Mouse (Mus musculus) CH12.LX (cell line): Measurements from ENCODE around the gene Nox4. TPM values are rescaled to one million over a fixed set of nuclear protein-coding genes. Genes with fewer than 3 reads are reported as not detected.

Source experiments
- DNase-seq: peaks from one replicate; pipeline ENCODE4 v3.0.0-alpha.2; 2013; ENCODE audit errors: extremely low read depth
- H3K27ac ChIP-seq: 2 replicates; pipeline ENCODE4 v1.5.1; 2012; ENCODE audit warnings: low read depth, mild to moderate bottlenecking, control low read depth, moderate library complexity; ENCODE audit not compliant: insufficient read depth
- H3K27me3 ChIP-seq: replicated peaks from 2 replicates; pipeline ENCODE3; 2012; ENCODE audit warnings: inconsistent platforms
- H3K36me3 ChIP-seq, 2 experiments: replicated peaks in 1 of 2; 2 replicates each; pipeline versions ENCODE3 to v1.6.1; 2012; ENCODE audit warnings: inconsistent platforms in 1 of 2, low read length in 1 of 2, mild to moderate bottlenecking in 1 of 2, mixed read lengths in 1 of 2, moderate library complexity in 1 of 2; ENCODE audit not compliant: control insufficient read depth in 1 of 2, insufficient read depth in 1 of 2
- H3K4me1 ChIP-seq, 2 experiments: 2 replicates each; pipeline ENCODE4 v1.6.1; 2012; ENCODE audit warnings: inconsistent platforms in 1 of 2, moderate library complexity in 1 of 2; ENCODE audit not compliant: insufficient read depth in 2 of 2, control insufficient read depth in 1 of 2
- H3K4me2 ChIP-seq: 2 replicates; pipeline ENCODE4 v1.6.1; 2012; ENCODE audit warnings: low read depth, mild to moderate bottlenecking, control low read depth; ENCODE audit not compliant: poor library complexity, insufficient read depth, severe bottlenecking
- H3K4me3 ChIP-seq, 3 experiments: fragments of 150-350 bp in 1 of 3; sonication (generic) in 1 of 3; replicated peaks in 1 of 3; 2 replicates each; pipeline versions ENCODE3 to v1.5.1; 2011 to 2012; ENCODE audit warnings: low read depth in 2 of 3, low read length in 2 of 3, mild to moderate bottlenecking in 2 of 3, moderate library complexity in 2 of 3, control low read depth in 1 of 3, improper control_type of control experiment in 1 of 3, inconsistent platforms in 1 of 3, mixed read lengths in 1 of 3; ENCODE audit not compliant: poor library complexity in 1 of 3
- H3K79me2 ChIP-seq: replicated peaks from 2 replicates; pipeline ENCODE4 v1.6.1; 2012; ENCODE audit warnings: mild to moderate bottlenecking, moderate library complexity; ENCODE audit not compliant: control insufficient read depth, poor library complexity, insufficient read depth, severe bottlenecking; ENCODE audit errors: extremely low read depth
- H3K9ac ChIP-seq: 2 replicates; pipeline ENCODE4 v1.6.1; 2012; ENCODE audit warnings: low read depth, mild to moderate bottlenecking, control low read depth, moderate library complexity; ENCODE audit not compliant: insufficient read depth
- H3K9me3 ChIP-seq: replicated peaks from 2 replicates; pipeline ENCODE3; 2012; ENCODE audit warnings: low read length, inconsistent platforms, mixed read lengths
- BHLHE40 ChIP-seq: IDR thresholded peaks from 2 replicates; pipeline ENCODE4 v1.6.1; 2011; ENCODE audit warnings: mild to moderate bottlenecking, low read depth, low read length, improper control_type of control experiment
- GABPA ChIP-seq: IDR thresholded peaks from 2 replicates; pipeline ENCODE4 v1.6.1; 2012; ENCODE audit warnings: low read depth, low read length, improper control_type of control experiment, inconsistent platforms; ENCODE audit not compliant: insufficient replicate concordance
- HCFC1 ChIP-seq: IDR thresholded peaks from 2 replicates; pipeline ENCODE4 v1.6.1; 2012; ENCODE audit warnings: low read depth, mild to moderate bottlenecking, inconsistent platforms, low read length, improper control_type of control experiment
- IRF4 ChIP-seq: IDR thresholded peaks from 2 replicates; pipeline ENCODE4 v1.6.1; 2014; ENCODE audit warnings: low read depth, mild to moderate bottlenecking, inconsistent platforms, low read length, improper control_type of control experiment
- JUN ChIP-seq: IDR thresholded peaks from 2 replicates; pipeline ENCODE4 v1.6.1; 2011; ENCODE audit warnings: low read depth, mild to moderate bottlenecking, low read length, improper control_type of control experiment, moderate library complexity; ENCODE audit not compliant: insufficient read depth
- KAT2A ChIP-seq: IDR thresholded peaks from 2 replicates; pipeline ENCODE4 v1.6.1; 2012; ENCODE audit warnings: low read length, improper control_type of control experiment, inconsistent platforms; ENCODE audit not compliant: insufficient replicate concordance
- MAFK ChIP-seq: IDR thresholded peaks from 2 replicates; pipeline ENCODE4 v1.6.1; 2011; ENCODE audit warnings: low read length, improper control_type of control experiment; ENCODE audit not compliant: insufficient replicate concordance
- MAZ ChIP-seq: IDR thresholded peaks from 2 replicates; pipeline ENCODE4 v1.6.1; 2012; ENCODE audit warnings: low read depth, mild to moderate bottlenecking, inconsistent platforms, low read length, improper control_type of control experiment, moderate library complexity
- MEF2A ChIP-seq: IDR thresholded peaks from 2 replicates; pipeline ENCODE4 v1.6.1; 2014; ENCODE audit warnings: low read depth, mild to moderate bottlenecking, inconsistent platforms, low read length, improper control_type of control experiment, borderline replicate concordance
- NELFE ChIP-seq: IDR thresholded peaks from 2 replicates; pipeline ENCODE4 v1.6.1; 2011; ENCODE audit warnings: low read depth, low read length, improper control_type of control experiment
- POLR2A ChIP-seq: IDR thresholded peaks from 2 replicates; pipeline ENCODE4 v1.6.1; 2011; ENCODE audit warnings: low read depth, mild to moderate bottlenecking, improper control_type of control experiment, low read length
- POLR2AphosphoS2 ChIP-seq: IDR thresholded peaks from 2 replicates; pipeline ENCODE4 v1.6.1; 2011; ENCODE audit warnings: low read depth, low read length, improper control_type of control experiment
- SIN3A ChIP-seq: IDR thresholded peaks from 2 replicates; pipeline ENCODE4 v1.6.1; 2012; ENCODE audit warnings: low read length, improper control_type of control experiment, inconsistent platforms
- SMC3 ChIP-seq: IDR thresholded peaks from 2 replicates; pipeline ENCODE4 v1.6.1; 2011; ENCODE audit warnings: low read depth, low read length, improper control_type of control experiment
- TBP ChIP-seq: conservative IDR thresholded peaks from 2 replicates; pipeline ENCODE4 v1.6.1; 2011; ENCODE audit warnings: low read depth, low read length, improper control_type of control experiment
- TCF12 ChIP-seq: IDR thresholded peaks from 2 replicates; pipeline ENCODE4 v1.6.1; 2014; ENCODE audit warnings: low read depth, mild to moderate bottlenecking, inconsistent platforms, low read length, improper control_type of control experiment
- UBTF ChIP-seq: IDR thresholded peaks from 2 replicates; pipeline ENCODE4 v1.6.1; 2012; ENCODE audit warnings: low read depth, mild to moderate bottlenecking, inconsistent platforms, low read length, improper control_type of control experiment, moderate library complexity
- USF1 ChIP-seq: IDR thresholded peaks from 2 replicates; pipeline ENCODE4 v1.6.1; 2014; ENCODE audit warnings: low read depth, mild to moderate bottlenecking, inconsistent platforms, low read length, improper control_type of control experiment
- ZMIZ1 ChIP-seq: IDR thresholded peaks from 2 replicates; pipeline ENCODE4 v1.6.1; 2012; ENCODE audit warnings: low read depth, mild to moderate bottlenecking, inconsistent platforms, low read length, improper control_type of control experiment
- ZNF384 ChIP-seq: IDR thresholded peaks from 2 replicates; pipeline ENCODE4 v1.6.1; 2012; ENCODE audit warnings: low read depth, low read length, improper control_type of control experiment, inconsistent platforms
- dilution Hi-C: fragments of 300-500 bp; cut with MboI; formaldehyde crosslinking; loops from 2 replicates; pipeline ENCODE4 v1.14.3; 2020; ENCODE audit warnings: low sequenced_read_pairs; ENCODE audit not compliant: extremely low pct_unique_long_range_greater_than_20kb, extremely low pct_ligation_motif_present
- in situ Hi-C: fragments of 300-500 bp; cut with MboI; formaldehyde crosslinking; loops from 3 replicates; pipeline ENCODE4 v1.14.3; 2019; ENCODE audit warnings: low sequenced_read_pairs, low pct_ligation_motif_present, low pct_unique_long_range_greater_than_20kb, mixed read lengths
- polyA plus RNA-seq: library from polyadenylated mRNA; unstranded; fragments of >175 nt; gene quantifications from 2 replicates; pipeline ENCODE4 v1.2.1, GENCODE M21; 2012; ENCODE audit warnings: low read depth; ENCODE audit not compliant: insufficient read length
- total RNA-seq, 2 experiments: library from RNA; depleted of rRNA; stranded (reverse); fragments of 300-350 nt in 1 of 2; fragments of >200 nt in 1 of 2; gene quantifications; 2 replicates each; pipeline ENCODE4 v1.2.3; 2012 to 2014

The Nox4 gene
- total and polyA plus RNA-seq, 3 experiments = not detected

- in situ Hi-C loops = no loop called here
- TF ChIP-seq USF1 (no peak), TBP (no peak), NELFE (no peak)
Measured at GRCm38 (mm10) chr7:87229502-87229901, 16.4 kb upstream of the Nox4 start.

GRCm38 (mm10) chr7:87241139-87241538 lies 4.8 kb upstream of the Nox4 start:
- Histone ChIP-seq H3K4me3 (no peak overlapping the region), H3K9ac (no peak overlapping the region), H3K27me3 (no peaks in the 10 kb centered on the region), H3K36me3 (no peaks in the 10 kb centered on the region), H3K4me1 (no peaks in the 10 kb centered on the region), H3K27ac (no peak overlapping the region), H3K4me2 (no peak overlapping the region), H3K79me2 (no peaks in the 10 kb centered on the region), H3K9me3 (peaks cover 10% of the 10 kb centered on the region)
- DNase-seq = no peak
- no peak for TF ChIP-seq MAFK
- no peak for TF ChIP-seq POLR2AphosphoS2
- TF ChIP-seq NELFE = no peak
- no peak for TF ChIP-seq ZMIZ1
- TF ChIP-seq KAT2A = no peak
- no peak for TF ChIP-seq MAZ
- no peak for TF ChIP-seq POLR2A
- in situ Hi-C loops (no loop called here), dilution Hi-C loops (no loop called here)

More at GRCm38 (mm10) chr7:87229502-87229901, 16.4 kb upstream of the Nox4 start:
- Histone ChIP-seq H3K27ac (no peak overlapping the region), H3K79me2 (no peaks in the 10 kb centered on the region), H3K9ac (no peak overlapping the region), H3K27me3 (no peaks in the 10 kb centered on the region), H3K9me3 (peaks cover 5% of the 10 kb centered on the region), H3K4me1 (no peaks in the 10 kb centered on the region), H3K36me3 (no peaks in the 10 kb centered on the region), H3K4me2 (no peak overlapping the region), H3K4me3 (no peak overlapping the region)
- dilution Hi-C loops = no loop called here
- DNase-seq = no peak

GRCm38 (mm10) chr7:87246580-87246934 lies 661 bp downstream of the Nox4 start:
- Histone ChIP-seq H3K4me1 (no peaks in the 10 kb centered on the region), H3K9me3 (peaks cover 16% of the 10 kb centered on the region), H3K27me3 (no peaks in the 10 kb centered on the region), H3K4me3 (no peak overlapping the region), H3K79me2 (no peaks in the 10 kb centered on the region), H3K36me3 (no peaks in the 10 kb centered on the region), H3K27ac (no peak overlapping the region), H3K9ac (no peak overlapping the region), H3K4me2 (no peak overlapping the region)
- no peak for TF ChIP-seq POLR2AphosphoS2
- TF ChIP-seq SIN3A = no peak
- TF ChIP-seq GABPA = no peak
- no peak for TF ChIP-seq UBTF
- TF ChIP-seq TBP = no peak
- TF ChIP-seq JUN = no peak
- TF ChIP-seq SMC3 = no peak
- TF ChIP-seq KAT2A = no peak
- no peak for TF ChIP-seq ZNF384
- TF ChIP-seq BHLHE40 = no peak
- no peak for TF ChIP-seq USF1
- TF ChIP-seq HCFC1 = no peak
- no peak for TF ChIP-seq MAZ
- no peak for TF ChIP-seq IRF4
- no peak for TF ChIP-seq TCF12
- no peak for TF ChIP-seq MEF2A
- dilution Hi-C loops = no loop called here
- in situ Hi-C loops = no loop called here
- no peak for DNase-seq
